Mouse (Mus musculus): ENCODE measurements around the gene Ano4.

GRCm38 (mm10) chr10:88960791-88961190 lies 383.8 kb downstream of the Ano4 start:
- no peak for TF ChIP-seq CTCF (IDR thresholded peaks at IDR 0.05; ENCODE audit: extremely low read depth, insufficient read depth, insufficient read length, insufficient replicate concordance)
- TF ChIP-seq POLR2A (IDR thresholded peaks at IDR 0.05; ENCODE audit: low read depth, low read length): no peak
